Mouse (Mus musculus): ENCODE data around the gene Rhbdd1.

GRCm38 (mm10) chr1:82304483-82304882 lies 11.8 kb upstream of the Rhbdd1 start:
- TF ChIP-seq CTCF (IDR thresholded peaks at IDR 0.05; ENCODE audit: control insufficient read depth, insufficient read depth, insufficient read length) (no peak), USF1 (IDR thresholded peaks at IDR 0.05; ENCODE audit: low read depth) (no peak), MAX (IDR thresholded peaks at IDR 0.05) (no peak), MYOD1 (IDR thresholded peaks at IDR 0.05; ENCODE audit: control insufficient read depth, insufficient read length, low read depth) (no peak), CEBPB (IDR thresholded peaks at IDR 0.05; ENCODE audit: low read depth) (no peak), FOSL1 (IDR thresholded peaks at IDR 0.05; ENCODE audit: insufficient read depth, low read length, poor library complexity, severe bottlenecking) (no peak), MYOG (IDR thresholded peaks at IDR 0.05; ENCODE audit: control insufficient read depth, extremely low read depth, insufficient read length) (no peak)

Measured in C2C12 (cell line).